Mouse (Mus musculus) stomach, postnatal 0 days (tissue): ENCODE measurements around the gene Zc3h15.

Source experiments
- CTCF ChIP-seq: IDR thresholded peaks from 2 replicates; pipeline ENCODE4 v1.5.1; 2016; ENCODE audit warnings: antibody characterized with exemption, low read depth, mild to moderate bottlenecking, moderate library complexity
- EP300 ChIP-seq: optimal IDR thresholded peaks from 2 replicates; pipeline ENCODE3; 2016; ENCODE audit warnings: antibody characterized with exemption

DNA sequence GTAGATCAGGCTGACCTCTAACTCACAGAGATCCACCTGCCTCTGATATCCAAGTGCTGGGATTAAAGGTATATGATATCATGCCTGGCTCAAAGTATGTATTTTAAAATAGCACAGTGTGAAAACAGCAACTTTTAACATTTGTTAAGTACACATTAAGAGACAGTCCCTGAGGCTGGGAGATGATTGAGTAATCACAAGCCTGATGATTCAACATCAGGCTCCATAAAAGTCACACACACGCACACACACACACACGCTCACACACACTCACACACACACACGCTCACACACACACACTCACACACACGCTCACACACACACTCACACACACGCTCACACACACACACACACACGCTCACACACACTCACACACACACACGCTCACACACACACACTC lies 58.2 kb downstream of the Zc3h15 start:
- TF ChIP-seq CTCF (no peak), EP300 (no peak)
